Mouse (Mus musculus) olfactory bulb, adult 2 months (tissue): ENCODE measurements around the gene Sucla2.

Experiments used
- CTCF ChIP-seq: fragments of 200-500 bp; IDR thresholded peaks from 2 replicates; pipeline ENCODE4 v1.5.1; 2012; ENCODE audit warnings: low read depth, mild to moderate bottlenecking, low read length, moderate library complexity; ENCODE audit not compliant: insufficient read depth
- POLR2A ChIP-seq: fragments of 200-500 bp; IDR thresholded peaks from 2 replicates; pipeline ENCODE4 v1.6.1; 2012; ENCODE audit warnings: mild to moderate bottlenecking, low read depth, low read length, moderate library complexity; ENCODE audit not compliant: insufficient read depth

DNA sequence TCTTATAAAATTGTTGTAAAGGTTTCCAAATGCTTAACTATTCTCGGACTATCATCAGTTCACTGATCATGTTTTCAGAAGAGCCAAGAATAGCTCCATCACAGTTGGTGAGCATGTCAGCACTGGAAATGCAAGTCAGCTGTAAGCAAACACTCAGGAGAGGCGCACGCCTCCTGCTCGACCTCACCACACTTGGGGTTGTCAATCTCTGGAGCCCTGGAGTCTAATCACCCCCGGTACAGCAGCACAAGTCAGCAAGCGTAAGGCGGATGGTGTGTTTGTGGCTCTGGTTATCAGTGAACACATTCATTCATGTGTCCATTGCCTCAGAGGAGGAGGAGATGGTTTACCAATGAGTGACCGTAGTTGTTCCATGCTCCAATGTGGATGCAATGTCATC, 74.6 kb downstream of the Sucla2 start:
- TF ChIP-seq POLR2A (no peak), CTCF (no peak)
